Mouse (Mus musculus) heart, embryonic 11.5 days (tissue): Measurements from ENCODE around the gene Fam234a. TPM values are rescaled to one million over a fixed set of nuclear protein-coding genes. Genes with fewer than 3 reads are reported as not detected.

Experiments
- ATAC-seq: fragments of 200-750 bp; cut with Nextera tagmentation; replicated peaks from 2 replicates; pipeline ENCODE4 v1.8.0; 2017; ENCODE audit warnings: moderate library complexity; ENCODE audit not compliant: insufficient number of reproducible peaks, low FRiP score, low TSS enrichment
- H3K27ac ChIP-seq: fragments of 300-500 bp; sonication (generic); 2 replicates; pipeline ENCODE4 v1.5.1; 2014; ENCODE audit warnings: mild to moderate bottlenecking, low read depth, low read length
- H3K27me3 ChIP-seq: fragments of 300-500 bp; sonication (generic); 2 replicates; pipeline ENCODE4 v1.6.1; 2014; ENCODE audit warnings: mild to moderate bottlenecking, low read length, mixed read lengths; ENCODE audit not compliant: control insufficient read depth, insufficient read depth
- H3K36me3 ChIP-seq: fragments of 300-500 bp; sonication (generic); 2 replicates; pipeline ENCODE4 v1.6.1; 2014; ENCODE audit warnings: mild to moderate bottlenecking, low read length, moderate library complexity, mixed read lengths; ENCODE audit not compliant: control insufficient read depth, insufficient read depth
- H3K4me1 ChIP-seq: fragments of 300-500 bp; sonication (generic); 2 replicates; pipeline ENCODE4 v1.6.1; 2014; ENCODE audit warnings: low read length; ENCODE audit not compliant: control insufficient read depth, insufficient read depth
- H3K4me2 ChIP-seq: fragments of 300-500 bp; sonication (generic); 2 replicates; pipeline ENCODE4 v1.6.1; 2014; ENCODE audit warnings: mild to moderate bottlenecking, moderate library complexity
- H3K4me3 ChIP-seq: fragments of 300-500 bp; sonication (generic); 2 replicates; pipeline ENCODE4 v1.5.1; 2014; ENCODE audit warnings: low read depth, low read length
- H3K9ac ChIP-seq: fragments of 300-500 bp; sonication (generic); 2 replicates; pipeline ENCODE4 v1.6.1; 2014; ENCODE audit warnings: mild to moderate bottlenecking, low read depth, low read length, moderate library complexity
- H3K9me3 ChIP-seq: fragments of 300-500 bp; sonication (generic); replicated peaks from 2 replicates; pipeline ENCODE4 v1.6.1; 2016; ENCODE audit warnings: low read length; ENCODE audit not compliant: control insufficient read depth
- WGBS: fragments of 180-500 bp; shearing (Covaris S2); extraction: QIAGEN DNeasy Blood & Tissue Kit; methylation state at CpG from one replicate; pipeline ENCODE4 v1.1.7; 2014; ENCODE audit not compliant: insufficient replicate concordance; 5-methylcytosine and 5-hydroxymethylcytosine counted together
- polyA plus RNA-seq: library from polyadenylated mRNA; unstranded; fragments of >200 nt; fragmentation: Nextera tagmentation; extraction: Ambion mirVana; gene quantifications from 2 replicates; pipeline ENCODE4 v1.2.1, GENCODE M21; 2014

Fam234a gene
- polyA plus RNA-seq, 1 experiment from 2014 or later, result 34.4 TPM

DNA sequence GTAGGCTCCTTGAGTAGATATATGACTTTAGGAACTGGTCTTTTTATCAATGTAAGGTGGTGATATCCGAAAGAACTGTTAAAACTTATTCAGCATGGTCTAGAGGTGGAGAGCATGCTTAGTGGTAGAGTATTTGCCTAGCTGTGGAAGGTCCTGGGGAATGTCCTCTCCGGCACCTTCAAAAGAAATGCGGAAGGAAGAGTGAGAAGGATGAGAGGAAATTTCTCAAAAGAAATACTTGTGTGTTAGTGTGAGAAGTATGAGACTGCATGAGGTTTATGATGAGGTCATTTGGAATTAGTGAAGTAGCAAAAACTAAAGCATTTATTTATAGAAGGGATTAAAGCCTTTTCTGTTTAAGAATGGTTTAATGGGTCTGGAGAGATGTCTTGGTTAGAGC, 18.3 kb upstream of the Fam234a start:
- no peak for ATAC-seq
- peaks cover 32% of the 10 kb centered on the region for H3K36me3 ChIP-seq
- no peak overlapping the region for H3K4me2 ChIP-seq
- no peaks in the 10 kb centered on the region for H3K4me1 ChIP-seq
- no peak overlapping the region for H3K4me3 ChIP-seq
- H3K9ac ChIP-seq, result no peak overlapping the region
- no peaks in the 10 kb centered on the region for H3K27me3 ChIP-seq
- H3K9me3 ChIP-seq, result no peaks in the 10 kb centered on the region
- WGBS, result over 99% methylated on average over 3 of the region's 3 CpGs
- H3K27ac ChIP-seq, result no peak overlapping the region

- 82% methylated on average over 4 of the region's 4 CpGs for WGBS
- peaks cover 28% of the 10 kb centered on the region for H3K36me3 ChIP-seq
- no peaks in the 10 kb centered on the region for H3K9me3 ChIP-seq
- no peak overlapping the region for H3K9ac ChIP-seq
- H3K27ac ChIP-seq, result no peak overlapping the region
- no peak overlapping the region for H3K4me3 ChIP-seq
- no peaks in the 10 kb centered on the region for H3K4me1 ChIP-seq
- no peak for ATAC-seq
- H3K4me2 ChIP-seq, result no peak overlapping the region
- H3K27me3 ChIP-seq, result no peaks in the 10 kb centered on the region
Measured at GRCm38 (mm10) chr17:26261826-26262225, 17.8 kb upstream of the Fam234a start.

GRCm38 (mm10) chr17:26255313-26255712, 11.3 kb upstream of the Fam234a start:
- no peak overlapping the region for H3K27ac ChIP-seq
- 93% methylated on average over 7 of the region's 7 CpGs for WGBS
- H3K4me2 ChIP-seq, result no peak overlapping the region
- H3K9me3 ChIP-seq, result no peaks in the 10 kb centered on the region
- H3K4me3 ChIP-seq, result no peak overlapping the region
- peaks cover 11% of the 10 kb centered on the region for H3K36me3 ChIP-seq
- H3K4me1 ChIP-seq, result peaks cover 6% of the 10 kb centered on the region
- no peak overlapping the region for H3K9ac ChIP-seq
- no peak for ATAC-seq
- H3K27me3 ChIP-seq, result no peaks in the 10 kb centered on the region

DNA sequence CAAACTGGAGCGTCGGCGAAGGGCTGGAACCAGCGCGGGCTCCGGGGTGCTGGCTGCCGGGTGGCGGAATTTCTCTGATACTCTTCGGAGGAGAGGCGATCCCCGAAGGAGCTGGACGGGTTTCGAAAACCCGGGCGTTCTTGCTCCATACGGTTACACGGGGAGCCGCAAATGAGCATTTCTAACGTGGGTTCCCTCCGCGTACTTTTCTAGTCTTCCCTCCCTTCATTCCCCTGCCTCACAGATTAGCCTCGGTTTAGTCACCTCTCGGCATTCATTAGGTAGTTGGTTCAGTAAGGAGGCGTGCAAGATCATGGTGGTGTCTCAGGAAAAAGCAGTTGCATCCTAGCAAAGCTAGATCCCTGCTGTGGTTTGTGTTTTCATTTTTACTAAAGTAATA, 9.4 kb upstream of the Fam234a start:
- H3K36me3 ChIP-seq, result peaks cover 6% of the 10 kb centered on the region; the same call in 1 of the 2 replicates
- no peak for ATAC-seq
- H3K27me3 ChIP-seq, result no peaks in the 10 kb centered on the region
- H3K9me3 ChIP-seq, result no peaks in the 10 kb centered on the region
- peak overlapping the region; percentile 89 for H3K4me2 ChIP-seq
- WGBS, result 0% methylated on average over 24 of the region's 24 CpGs
- peak overlapping the region; percentile 80 for H3K4me3 ChIP-seq
- H3K9ac ChIP-seq, result peak overlapping the region; percentile 93
- H3K4me1 ChIP-seq, result peaks cover 6% of the 10 kb centered on the region
- peak overlapping the region; percentile 98 for H3K27ac ChIP-seq

DNA sequence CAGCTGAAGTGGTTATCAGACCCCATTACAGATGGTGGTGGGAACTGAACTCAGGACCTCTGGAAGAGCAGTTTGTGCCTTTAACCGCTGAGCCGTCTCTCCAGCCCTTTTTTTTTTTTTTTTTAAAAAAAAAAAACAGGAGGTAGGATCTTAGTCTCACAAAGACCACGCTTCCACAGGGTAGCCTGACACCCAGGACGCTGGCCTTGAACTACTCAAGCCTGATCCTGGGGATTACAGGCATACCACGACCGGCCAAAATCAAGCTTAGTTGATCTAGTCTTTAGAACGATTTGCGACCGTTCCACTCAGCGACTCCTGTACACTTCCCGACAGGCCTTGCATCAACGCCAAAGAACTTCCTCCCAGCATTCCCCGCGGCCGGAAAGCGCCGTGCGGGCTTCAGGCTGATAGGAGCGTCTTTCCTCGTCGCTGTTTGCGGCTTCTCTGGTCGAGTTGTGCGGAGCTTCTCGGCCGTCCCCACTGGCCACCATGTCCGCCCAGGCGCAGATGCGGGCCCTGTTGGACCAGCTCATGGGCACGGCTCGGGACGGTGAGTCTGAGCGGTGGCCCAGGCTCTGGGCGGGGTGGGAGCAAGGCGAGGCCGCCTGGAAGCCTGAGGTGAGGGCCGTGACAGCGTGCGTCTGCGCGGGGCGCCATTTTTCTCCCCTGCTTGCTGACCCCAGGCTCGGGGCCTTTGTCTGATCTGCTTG, 8.7 kb upstream of the Fam234a start, which contains the start of gene Luc7l:
Gene Luc7l (plus strand): TSS at position 358 of the 713 bp plus-strand sequence.
- Histone ChIP-seq H3K4me2 (peak within 1 kb of the TSS; percentile 89), H3K27me3 (no peaks in the 10 kb centered on the region), H3K36me3 (0 out of 2 replicates have a peak, but pooled peaks cover 2% of the 10 kb centered on the region), H3K4me1 (peaks cover 6% of the 10 kb centered on the region), H3K4me3 (peak within 1 kb of the TSS; percentile 80), H3K9me3 (no peaks in the 10 kb centered on the region), H3K9ac (peak within 1 kb of the TSS; percentile 93), H3K27ac (peak within 1 kb of the TSS; percentile 98)
- WGBS, result under 1% methylated on average over 43 of the region's 43 CpGs
- peak; percentile 88 for ATAC-seq

DNA sequence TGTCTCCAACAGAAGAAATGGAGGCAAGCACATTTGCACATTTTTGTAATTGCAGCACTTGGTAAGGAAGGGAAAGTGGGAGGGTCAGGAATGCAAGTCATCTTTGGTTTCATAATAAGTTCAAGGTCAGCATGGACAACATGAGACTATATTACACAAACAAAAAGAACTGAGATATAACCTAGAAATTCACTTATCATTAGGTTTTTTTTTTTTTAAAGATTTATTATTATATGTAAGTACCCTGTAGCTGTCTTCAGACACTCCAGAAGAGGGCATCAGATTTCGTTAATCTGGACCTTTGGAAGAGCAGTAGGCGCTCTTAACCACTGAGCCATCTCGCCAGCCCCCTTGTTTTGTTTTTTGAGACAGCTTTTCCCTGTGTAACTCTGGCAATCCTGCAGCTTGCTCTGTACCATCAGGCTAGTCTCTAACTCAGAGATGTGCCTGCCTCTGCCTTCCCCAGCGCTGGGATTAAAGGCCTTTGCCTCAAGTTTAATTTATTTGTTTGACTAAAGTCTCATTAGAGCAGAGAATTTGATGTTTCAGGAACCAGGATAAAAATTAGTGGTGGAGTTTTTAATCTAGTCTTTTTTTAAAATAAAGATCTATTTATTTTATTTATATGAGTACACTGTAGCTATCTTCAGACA, 8.0 kb upstream of the Fam234a start:
- Histone ChIP-seq H3K27ac (peak overlapping the region; percentile 98), H3K4me1 (peaks cover 6% of the 10 kb centered on the region), H3K4me2 (peak overlapping the region; percentile 89), H3K27me3 (no peaks in the 10 kb centered on the region), H3K9me3 (no peaks in the 10 kb centered on the region), H3K36me3 (0 out of 2 replicates have a peak, but pooled peaks cover 2% of the 10 kb centered on the region), H3K4me3 (peak overlapping the region; percentile 80), H3K9ac (peak overlapping the region; percentile 93)
- 53% methylated on average over 4 of the region's 4 CpGs for WGBS
- no peak for ATAC-seq

- Histone ChIP-seq H3K27ac (peak overlapping the region; percentile 70), H3K9ac (peak overlapping the region; percentile 79), H3K9me3 (no peaks in the 10 kb centered on the region), H3K27me3 (no peaks in the 10 kb centered on the region), H3K4me1 (peaks cover 15% of the 10 kb centered on the region), H3K36me3 (no peaks in the 10 kb centered on the region), H3K4me3 (peak overlapping the region; percentile 68), H3K4me2 (peak overlapping the region; percentile 91)
- under 1% methylated on average over 32 of the region's 32 CpGs for WGBS
- peak; percentile 76 for ATAC-seq
Measured at GRCm38 (mm10) chr17:26243471-26244100, 456 bp downstream of the Fam234a start.

DNA sequence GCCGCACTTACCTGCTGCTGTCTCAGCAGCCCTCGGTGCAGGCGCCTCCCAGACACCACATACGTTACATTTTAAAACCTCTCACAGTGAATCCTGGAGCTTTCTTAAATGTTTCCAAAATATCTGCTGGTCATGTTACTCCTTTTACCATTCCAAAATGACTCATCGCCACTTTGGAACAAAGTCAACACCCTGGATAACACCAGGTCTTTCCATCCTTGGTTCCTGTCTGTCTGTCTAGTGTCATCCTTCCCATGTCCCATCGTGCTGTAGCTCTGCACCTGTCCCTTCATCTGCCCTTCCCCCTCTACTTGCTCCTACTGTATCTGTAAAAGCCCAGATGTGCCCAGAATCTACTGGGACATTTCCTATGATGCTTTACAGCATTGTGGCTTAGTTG, 3.1 kb downstream of the Fam234a start:
- no peak for ATAC-seq
- H3K9me3 ChIP-seq, result no peaks in the 10 kb centered on the region
- no peak overlapping the region for H3K9ac ChIP-seq
- H3K4me3 ChIP-seq, result no peak overlapping the region
- no peaks in the 10 kb centered on the region for H3K27me3 ChIP-seq
- H3K27ac ChIP-seq, result no peak overlapping the region
- 74% methylated on average over 6 of the region's 6 CpGs for WGBS
- H3K36me3 ChIP-seq, result no peaks in the 10 kb centered on the region
- no peak overlapping the region for H3K4me2 ChIP-seq
- peaks cover 15% of the 10 kb centered on the region for H3K4me1 ChIP-seq
